Mouse (Mus musculus): Measurements from ENCODE around the gene Cfap61. TPM values are rescaled to one million over a fixed set of nuclear protein-coding genes. Genes with fewer than 3 reads are reported as not detected.

Gene Cfap61
- polyA plus RNA-seq, 1 experiment from 2014 or later = 2.9 TPM

DNA sequence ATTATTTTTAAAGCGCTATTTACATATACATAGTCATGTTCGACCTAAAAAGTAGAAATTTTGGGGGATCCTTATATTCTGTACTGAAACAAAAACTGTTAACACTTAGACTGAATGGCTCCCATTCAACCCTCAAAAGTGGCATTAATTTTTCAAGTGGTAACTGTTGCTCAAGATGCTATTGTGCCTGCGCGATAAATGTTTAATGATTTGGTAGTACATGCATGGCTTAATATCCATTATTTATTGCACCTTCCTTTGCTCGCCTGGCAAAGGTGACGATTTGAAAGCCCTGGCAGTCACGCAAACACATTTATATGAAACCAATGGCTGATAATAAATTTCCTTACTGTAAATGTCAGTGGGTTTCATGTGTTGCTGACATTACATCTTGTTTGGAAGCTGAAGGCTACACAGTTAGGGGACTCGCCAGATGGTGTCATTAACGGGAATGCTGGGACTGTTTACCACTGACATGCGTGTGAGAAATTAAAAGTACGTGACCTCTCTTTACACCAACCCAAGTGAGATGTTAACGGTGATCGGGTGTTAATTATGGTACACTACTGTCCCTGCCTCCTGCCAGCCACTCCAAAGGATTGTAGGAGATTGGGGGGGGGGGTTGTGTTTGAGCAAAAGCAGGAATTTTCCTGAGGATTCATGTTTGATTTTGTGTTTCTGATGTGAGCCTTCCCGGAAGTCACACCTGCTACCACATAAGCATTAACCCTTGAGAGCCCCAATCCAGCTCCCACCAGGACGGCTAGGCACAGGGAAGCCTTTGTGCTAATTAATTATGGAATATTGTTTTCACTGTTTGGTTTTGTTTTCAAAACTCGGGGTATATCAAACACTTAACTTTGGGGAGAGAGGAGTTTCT is 127.1 kb downstream of the Cfap61 start:
- no peaks in the 10 kb centered on the region for H3K27me3 ChIP-seq (ENCODE audit: control insufficient read depth, insufficient read depth, low read depth, low read length)
- peak; percentile 19; the same call in 1 of the 2 replicates for ATAC-seq
- H3K36me3 ChIP-seq (ENCODE audit: control insufficient read depth, insufficient read depth, low read length) = no peaks in the 10 kb centered on the region
- peak overlapping the region; percentile 38 for H3K4me2 ChIP-seq (ENCODE audit: low read length)
- peaks cover 25% of the 10 kb centered on the region for H3K4me1 ChIP-seq (ENCODE audit: control insufficient read depth, insufficient read depth, low read length)
- H3K27ac ChIP-seq (ENCODE audit: low read length) = no peak overlapping the region
- H3K9me3 ChIP-seq (replicated peaks; ENCODE audit: control insufficient read depth, low read length, poor library complexity, severe bottlenecking) = no peaks in the 10 kb centered on the region
- WGBS = 30% methylated on average over 16 of the region's 16 CpGs
- H3K4me3 ChIP-seq (ENCODE audit: low read depth, low read length) = no peak overlapping the region
- no peak overlapping the region for H3K9ac ChIP-seq (ENCODE audit: low read depth, low read length)

DNA sequence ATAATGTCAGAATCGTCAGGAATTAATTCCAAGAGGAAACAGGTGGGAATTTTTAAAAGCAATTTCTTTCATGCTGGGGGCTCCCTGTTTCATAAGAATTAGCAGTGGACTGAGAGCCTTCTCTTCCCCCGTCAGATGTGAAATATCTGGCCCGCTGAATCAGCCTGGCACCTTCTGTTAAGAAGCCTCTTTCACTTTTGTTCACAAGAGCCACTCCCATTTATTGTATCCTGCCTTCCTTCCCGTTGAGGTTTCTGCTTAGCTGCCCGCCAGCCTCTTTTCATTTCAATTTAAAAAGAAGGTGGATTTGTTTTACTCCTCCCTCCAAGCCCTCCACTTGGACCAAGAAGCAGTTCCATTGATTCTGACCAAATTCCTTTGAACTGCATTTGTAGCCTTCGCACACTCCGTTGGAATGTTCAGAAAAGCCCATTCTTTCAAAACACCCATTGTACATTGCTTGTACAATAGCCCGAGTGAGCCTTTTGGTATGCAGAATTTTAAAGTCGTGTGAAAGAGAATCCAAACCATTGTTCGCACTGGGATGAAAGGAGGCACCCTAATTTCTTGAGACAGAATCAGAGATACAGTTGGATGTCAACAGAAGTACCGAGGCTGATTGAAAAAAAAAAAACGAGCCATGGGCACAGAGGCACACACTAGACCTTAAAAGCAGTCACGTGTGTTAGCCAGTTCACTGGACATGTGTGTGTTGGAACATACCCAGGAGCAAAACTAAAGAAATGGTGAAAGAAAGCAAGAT is 127.9 kb downstream of the Cfap61 start:
- Histone ChIP-seq H3K4me2 (ENCODE audit: low read length) (peak overlapping the region; percentile 38), H3K4me3 (ENCODE audit: low read depth, low read length) (no peak overlapping the region), H3K27me3 (ENCODE audit: control insufficient read depth, insufficient read depth, low read depth, low read length) (no peaks in the 10 kb centered on the region), H3K4me1 (ENCODE audit: control insufficient read depth, insufficient read depth, low read length) (peaks cover 25% of the 10 kb centered on the region), H3K36me3 (ENCODE audit: control insufficient read depth, insufficient read depth, low read length) (no peaks in the 10 kb centered on the region), H3K9me3 (replicated peaks; ENCODE audit: control insufficient read depth, low read length, poor library complexity, severe bottlenecking) (no peaks in the 10 kb centered on the region), H3K9ac (ENCODE audit: low read depth, low read length) (no peak overlapping the region), H3K27ac (ENCODE audit: low read length) (0 out of 2 replicates have a peak overlapping the region, but pooled peaks have one; percentile 6)
- WGBS = 5% methylated on average over 13 of the region's 13 CpGs
- no peak; the same call in 1 of the 2 replicates for ATAC-seq

DNA sequence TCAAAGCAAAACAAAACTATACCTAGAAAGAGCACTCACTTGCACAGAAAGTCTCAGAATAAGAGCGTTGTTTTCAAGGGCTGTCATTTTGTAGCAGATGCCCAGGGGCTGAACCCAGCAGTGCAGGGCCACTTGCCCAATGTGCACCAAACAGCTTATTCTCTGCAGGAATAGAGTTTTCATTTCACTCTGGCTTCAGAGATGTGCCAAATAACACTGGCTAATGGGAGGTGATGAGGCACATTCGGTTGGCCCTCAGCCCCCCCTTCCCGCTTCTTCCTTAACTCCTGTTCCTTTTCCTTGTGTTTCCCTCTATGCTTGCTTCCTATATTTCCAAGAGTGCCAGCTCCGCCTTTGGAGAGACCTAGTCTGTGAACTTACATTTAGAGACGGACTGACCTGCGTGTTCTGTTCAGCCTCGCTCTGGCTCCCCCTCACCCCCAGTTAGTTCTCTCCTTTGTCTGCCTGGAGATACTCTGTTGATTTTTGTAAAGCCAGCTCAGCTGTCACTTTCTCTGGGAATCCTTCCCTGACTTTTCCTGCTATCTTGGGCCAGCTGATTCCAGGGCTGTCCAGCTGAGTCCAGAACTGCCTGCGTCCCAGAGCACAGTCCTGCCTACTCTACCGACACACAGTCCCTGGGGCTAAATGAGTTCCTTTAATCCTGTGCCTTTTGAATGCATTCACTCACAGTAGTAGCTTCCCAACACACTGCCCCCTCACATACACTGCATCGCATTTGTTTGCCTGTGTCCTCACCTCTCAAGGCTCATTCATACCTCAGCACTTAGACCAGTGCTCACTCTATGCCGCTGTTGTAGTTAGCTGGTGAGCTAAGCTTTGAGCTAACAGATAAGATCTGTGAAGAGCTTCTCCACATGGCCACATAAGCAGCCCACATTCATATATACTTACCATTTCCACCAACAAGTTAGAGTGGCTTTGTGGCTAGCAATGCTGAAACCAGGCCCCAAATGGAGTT is 128.8 kb downstream of the Cfap61 start:
- no peaks in the 10 kb centered on the region for H3K9me3 ChIP-seq (replicated peaks; ENCODE audit: control insufficient read depth, low read length, poor library complexity, severe bottlenecking)
- no peak overlapping the region for H3K9ac ChIP-seq (ENCODE audit: low read depth, low read length)
- peaks cover 25% of the 10 kb centered on the region for H3K4me1 ChIP-seq (ENCODE audit: control insufficient read depth, insufficient read depth, low read length)
- peak; percentile 44 for ATAC-seq
- 16% methylated on average over 11 of the region's 11 CpGs for WGBS
- H3K36me3 ChIP-seq (ENCODE audit: control insufficient read depth, insufficient read depth, low read length) = no peaks in the 10 kb centered on the region
- H3K4me2 ChIP-seq (ENCODE audit: low read length) = peak overlapping the region; percentile 38
- H3K4me3 ChIP-seq (ENCODE audit: low read depth, low read length) = no peak overlapping the region
- H3K27ac ChIP-seq (ENCODE audit: low read length) = 0 out of 2 replicates have a peak overlapping the region, but pooled peaks have one; percentile 6
- no peaks in the 10 kb centered on the region for H3K27me3 ChIP-seq (ENCODE audit: control insufficient read depth, insufficient read depth, low read depth, low read length)

- no peak for ATAC-seq
- H3K27me3 ChIP-seq (ENCODE audit: control insufficient read depth, insufficient read depth, low read depth, low read length) = no peaks in the 10 kb centered on the region
- no peak overlapping the region for H3K4me2 ChIP-seq (ENCODE audit: low read length)
- no peak overlapping the region for H3K9ac ChIP-seq (ENCODE audit: low read depth, low read length)
- no peak overlapping the region for H3K4me3 ChIP-seq (ENCODE audit: low read depth, low read length)
- H3K36me3 ChIP-seq (ENCODE audit: control insufficient read depth, insufficient read depth, low read length) = no peaks in the 10 kb centered on the region
- no peak overlapping the region for H3K27ac ChIP-seq (ENCODE audit: low read length)
- H3K9me3 ChIP-seq (replicated peaks; ENCODE audit: control insufficient read depth, low read length, poor library complexity, severe bottlenecking) = no peaks in the 10 kb centered on the region
- peaks cover 16% of the 10 kb centered on the region for H3K4me1 ChIP-seq (ENCODE audit: control insufficient read depth, insufficient read depth, low read length)
- WGBS = 49% methylated on average over 4 of the region's 4 CpGs
Measured at GRCm38 (mm10) chr2:146067364-146067763, 132.8 kb downstream of the Cfap61 start.

DNA sequence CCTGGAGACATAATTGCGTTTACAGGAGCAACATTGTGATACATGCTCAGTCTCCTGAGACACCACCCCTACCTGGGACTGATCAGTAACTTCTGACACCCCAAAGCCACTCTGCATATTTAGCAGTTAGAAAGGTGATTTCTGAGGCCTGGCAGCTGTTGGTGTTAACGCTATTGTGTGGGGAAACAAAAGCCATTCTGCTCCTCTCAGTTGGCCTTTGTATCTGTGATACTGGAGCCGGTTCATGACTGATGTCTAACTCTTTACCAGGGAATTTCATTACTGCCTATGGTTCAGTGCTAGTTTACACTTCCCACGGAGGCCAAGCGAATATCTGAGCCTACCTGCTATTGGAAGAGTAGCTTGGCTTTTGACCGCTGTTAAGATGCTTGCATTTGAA is 138.7 kb downstream of the Cfap61 start:
- no peak for ATAC-seq
- Histone ChIP-seq H3K9ac (ENCODE audit: low read depth, low read length) (no peak overlapping the region), H3K36me3 (ENCODE audit: control insufficient read depth, insufficient read depth, low read length) (no peaks in the 10 kb centered on the region), H3K4me3 (ENCODE audit: low read depth, low read length) (no peak overlapping the region), H3K27ac (ENCODE audit: low read length) (no peak overlapping the region), H3K4me1 (ENCODE audit: control insufficient read depth, insufficient read depth, low read length) (peaks cover 3% of the 10 kb centered on the region; the same call in 1 of the 2 replicates), H3K27me3 (ENCODE audit: control insufficient read depth, insufficient read depth, low read depth, low read length) (no peaks in the 10 kb centered on the region), H3K9me3 (replicated peaks; ENCODE audit: control insufficient read depth, low read length, poor library complexity, severe bottlenecking) (no peaks in the 10 kb centered on the region), H3K4me2 (ENCODE audit: low read length) (no peak overlapping the region)
- 19% methylated on average over 6 of the region's 6 CpGs for WGBS

- no peak for ATAC-seq
- Histone ChIP-seq H3K9ac (ENCODE audit: low read depth, low read length) (no peak overlapping the region), H3K4me1 (ENCODE audit: control insufficient read depth, insufficient read depth, low read length) (no peaks in the 10 kb centered on the region), H3K4me2 (ENCODE audit: low read length) (no peak overlapping the region), H3K4me3 (ENCODE audit: low read depth, low read length) (no peak overlapping the region), H3K9me3 (replicated peaks; ENCODE audit: control insufficient read depth, low read length, poor library complexity, severe bottlenecking) (no peaks in the 10 kb centered on the region), H3K27me3 (ENCODE audit: control insufficient read depth, insufficient read depth, low read depth, low read length) (no peaks in the 10 kb centered on the region), H3K27ac (ENCODE audit: low read length) (no peak overlapping the region), H3K36me3 (ENCODE audit: control insufficient read depth, insufficient read depth, low read length) (no peaks in the 10 kb centered on the region)
- 94% methylated on average over 10 of the region's 10 CpGs for WGBS
Measured at GRCm38 (mm10) chr2:146077117-146077516, 142.5 kb downstream of the Cfap61 start.

GRCm38 (mm10) chr2:146080282-146080681 is 145.7 kb downstream of the Cfap61 start:
- no peaks in the 10 kb centered on the region for H3K9me3 ChIP-seq (replicated peaks; ENCODE audit: control insufficient read depth, low read length, poor library complexity, severe bottlenecking)
- no peak overlapping the region for H3K4me2 ChIP-seq (ENCODE audit: low read length)
- H3K4me3 ChIP-seq (ENCODE audit: low read depth, low read length) = no peak overlapping the region
- ATAC-seq = no peak
- H3K27me3 ChIP-seq (ENCODE audit: control insufficient read depth, insufficient read depth, low read depth, low read length) = no peaks in the 10 kb centered on the region
- no peaks in the 10 kb centered on the region for H3K36me3 ChIP-seq (ENCODE audit: control insufficient read depth, insufficient read depth, low read length)
- no peaks in the 10 kb centered on the region for H3K4me1 ChIP-seq (ENCODE audit: control insufficient read depth, insufficient read depth, low read length)
- WGBS = 91% methylated on average over 4 of the region's 4 CpGs
- H3K9ac ChIP-seq (ENCODE audit: low read depth, low read length) = no peak overlapping the region
- no peak overlapping the region for H3K27ac ChIP-seq (ENCODE audit: low read length)

- H3K4me2 ChIP-seq (ENCODE audit: low read length) = no peak overlapping the region
- H3K9ac ChIP-seq (ENCODE audit: low read depth, low read length) = no peak overlapping the region
- WGBS = 39% methylated on average over 6 of the region's 6 CpGs
- H3K36me3 ChIP-seq (ENCODE audit: control insufficient read depth, insufficient read depth, low read length) = no peaks in the 10 kb centered on the region
- no peaks in the 10 kb centered on the region for H3K27me3 ChIP-seq (ENCODE audit: control insufficient read depth, insufficient read depth, low read depth, low read length)
- H3K4me3 ChIP-seq (ENCODE audit: low read depth, low read length) = no peak overlapping the region
- H3K4me1 ChIP-seq (ENCODE audit: control insufficient read depth, insufficient read depth, low read length) = no peaks in the 10 kb centered on the region
- ATAC-seq = no peak
- H3K9me3 ChIP-seq (replicated peaks; ENCODE audit: control insufficient read depth, low read length, poor library complexity, severe bottlenecking) = no peaks in the 10 kb centered on the region
- no peak overlapping the region for H3K27ac ChIP-seq (ENCODE audit: low read length)
Measured at GRCm38 (mm10) chr2:146083326-146083871, 148.8 kb downstream of the Cfap61 start.
